Mouse (Mus musculus) left cerebral cortex, postnatal 4 days (tissue): ENCODE measurements around the gene Sez6l. TPM values are rescaled to one million over a fixed set of nuclear protein-coding genes. Genes with fewer than 3 reads are reported as not detected.
A peak's percentile ranks its signal among the peaks of the same experiment; 100 is the strongest.

Experiments
- DNase-seq: peaks from one replicate; pipeline ENCODE4 v3.0.0-alpha.2; 2022
- intact Hi-C: fragments of 180-260 bp; cut with DNase I; formaldehyde crosslinking; loops from one replicate; pipeline ENCODE4 v1.15.1; 2025
- total RNA-seq, 2 experiments: library from RNA; stranded (reverse); gene quantifications; 2 replicates each; pipeline ENCODE4 v1.2.3; 2021

Sez6l gene
- total RNA-seq, 2 experiments from 2014 or later = 130 to 156 TPM

DNA sequence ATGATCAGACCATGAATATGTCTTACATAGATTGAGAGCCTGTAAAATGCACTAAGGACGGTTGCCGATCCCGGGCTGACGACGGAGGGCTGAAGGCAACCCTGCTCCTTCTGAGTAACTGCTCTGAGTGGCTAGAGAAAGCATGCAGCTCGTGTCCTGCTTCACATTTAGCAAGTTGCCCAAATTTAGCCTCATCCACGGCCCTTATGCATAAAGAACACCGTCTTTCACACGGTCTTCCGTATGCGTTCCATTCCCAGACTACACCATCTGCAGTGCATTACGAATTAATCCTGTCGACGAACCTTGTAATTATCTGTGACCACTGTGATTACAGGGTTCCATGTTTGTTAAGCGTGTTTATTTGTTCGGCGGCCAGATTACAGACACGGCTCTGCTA, 180.9 kb downstream of the Sez6l start:
- intact Hi-C loops = no loop called here
- DNase-seq = no peak

- intact Hi-C loops = no loop called here
- DNase-seq = peak; percentile 86
Observed at GRCm38 (mm10) chr5:112394779-112395443, 182.1 kb downstream of the Sez6l start, which contains the start of gene Asphd2. TSS of gene Asphd2 (minus strand) at chr5:112394866.

DNA sequence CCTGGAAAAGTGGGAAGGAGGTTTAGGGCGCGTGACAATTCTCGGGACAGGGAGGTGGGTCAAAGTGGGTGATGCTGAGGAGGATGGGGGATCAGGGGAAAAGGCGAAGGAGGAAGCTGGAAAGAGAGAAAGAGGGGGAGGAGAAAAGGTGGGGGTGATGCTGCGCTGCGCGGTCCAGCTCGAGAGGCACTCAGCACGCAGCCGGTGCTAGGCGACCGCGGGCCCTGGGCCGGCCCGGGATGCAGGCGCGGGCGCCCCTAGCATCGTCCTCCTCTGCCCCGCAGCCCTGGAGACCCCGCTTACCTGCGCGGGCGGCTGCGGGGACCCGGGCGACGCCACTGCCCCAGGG, 182.6 kb downstream of the Sez6l start:
- peak; percentile 38 for DNase-seq
- intact Hi-C loops = no loop called here

GRCm38 (mm10) chr5:112393741-112394414, 183.1 kb downstream of the Sez6l start:
- intact Hi-C loops = no loop called here

GRCm38 (mm10) chr5:112391676-112392323, 185.2 kb downstream of the Sez6l start:
- intact Hi-C loops = no loop called here
- peak; percentile 57 for DNase-seq

More at GRCm38 (mm10) chr5:112393741-112394414, 183.1 kb downstream of the Sez6l start:
- no peak for DNase-seq

- no peak for DNase-seq
- intact Hi-C loops = no loop called here
Observed at GRCm38 (mm10) chr5:112391002-112391401, 186.0 kb downstream of the Sez6l start.

- no peak for DNase-seq
- intact Hi-C loops = no loop called here
Observed at GRCm38 (mm10) chr5:112389352-112389751, 187.6 kb downstream of the Sez6l start.

- no peak for DNase-seq
- intact Hi-C loops = no loop called here
Observed at GRCm38 (mm10) chr5:112385973-112386372, 191.0 kb downstream of the Sez6l start.

DNA sequence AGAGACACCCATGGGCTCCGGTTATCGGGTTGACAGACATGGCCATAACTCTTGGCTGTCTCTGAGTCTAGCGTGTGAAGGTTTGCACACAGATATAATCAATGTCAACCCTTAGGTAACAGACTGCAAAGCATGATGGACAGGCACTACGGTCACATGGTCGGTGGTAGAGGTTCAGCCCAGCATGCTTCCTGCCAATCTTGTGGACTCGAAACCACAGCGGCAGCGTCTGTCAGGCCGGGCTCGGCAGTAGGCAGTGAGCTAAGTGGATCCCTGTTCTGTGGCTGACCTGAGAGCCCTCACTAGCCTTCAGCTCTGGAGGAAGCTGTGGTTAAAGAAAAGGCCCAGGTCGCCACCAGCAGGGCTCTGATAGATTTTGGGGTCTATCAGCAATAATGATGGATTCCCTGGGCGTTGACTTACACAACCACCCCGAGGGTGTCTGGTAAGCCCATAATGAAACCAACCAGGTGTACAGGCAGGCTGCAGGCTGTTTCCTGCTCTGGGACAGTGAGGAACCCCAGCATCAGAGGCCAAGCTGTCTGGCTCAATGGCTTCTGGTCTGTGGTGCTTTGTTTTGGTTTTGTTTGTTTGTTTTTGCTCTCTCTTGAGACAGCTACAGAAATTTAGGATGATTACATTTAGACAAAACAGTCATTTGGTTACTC, 192.0 kb downstream of the Sez6l start:
- DNase-seq = no peak
- intact Hi-C loops = no loop called here

DNA sequence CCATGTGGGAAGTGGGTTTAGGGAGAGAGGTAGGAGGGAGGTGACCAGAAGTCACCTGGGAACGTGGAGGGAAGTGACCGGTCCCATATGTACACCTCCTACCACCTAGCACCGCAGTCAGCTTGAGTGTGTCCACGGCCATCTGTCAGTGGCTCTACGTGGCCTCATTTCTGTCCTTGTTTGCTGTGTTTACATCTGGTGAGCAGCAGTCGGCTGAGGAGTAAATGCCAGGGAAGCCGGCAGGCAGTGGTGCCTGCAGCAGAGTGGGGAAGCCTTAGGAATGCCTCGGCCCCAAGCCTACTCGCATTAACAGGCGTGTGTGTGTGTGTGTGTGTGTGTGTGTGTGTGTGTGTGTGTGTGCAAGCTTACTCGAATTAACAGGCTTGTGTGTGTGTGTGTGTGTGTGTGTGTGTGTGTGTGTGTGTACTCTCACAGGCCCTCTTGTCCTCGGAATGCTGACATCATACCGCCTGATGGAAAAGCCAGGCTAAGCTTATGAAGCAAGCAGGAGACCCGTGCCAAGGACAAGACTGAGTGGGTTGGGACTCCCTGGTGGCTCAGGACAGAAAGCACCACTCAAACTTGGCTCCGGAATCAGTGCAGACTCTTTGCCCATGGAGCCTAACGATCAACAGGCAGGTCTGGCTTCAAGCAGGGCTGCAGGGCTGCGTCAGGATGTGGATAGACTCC, 194.2 kb downstream of the Sez6l start:
- intact Hi-C loops = no loop called here
- no peak for DNase-seq

DNA sequence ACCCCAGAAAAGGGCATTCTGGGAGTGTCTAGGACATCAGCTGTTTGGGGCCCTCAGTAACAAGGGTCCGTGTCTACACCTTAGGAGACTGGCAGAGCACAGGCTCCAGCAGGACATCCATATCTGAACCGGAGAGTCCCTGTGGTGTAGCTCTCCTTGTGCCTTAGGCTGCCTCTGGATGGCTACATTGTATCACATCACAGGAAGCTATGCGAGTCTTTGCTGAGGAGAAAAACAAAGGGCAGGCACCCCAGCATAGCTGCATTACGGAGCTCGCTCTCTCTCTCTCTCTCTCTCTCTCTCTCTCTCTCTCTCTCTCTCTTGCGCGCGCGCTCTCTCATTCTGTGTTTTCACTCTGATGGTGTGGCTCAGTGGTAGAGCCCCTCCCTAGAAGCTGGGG, 194.9 kb downstream of the Sez6l start:
- no peak for DNase-seq
- intact Hi-C loops = no loop called here

DNA sequence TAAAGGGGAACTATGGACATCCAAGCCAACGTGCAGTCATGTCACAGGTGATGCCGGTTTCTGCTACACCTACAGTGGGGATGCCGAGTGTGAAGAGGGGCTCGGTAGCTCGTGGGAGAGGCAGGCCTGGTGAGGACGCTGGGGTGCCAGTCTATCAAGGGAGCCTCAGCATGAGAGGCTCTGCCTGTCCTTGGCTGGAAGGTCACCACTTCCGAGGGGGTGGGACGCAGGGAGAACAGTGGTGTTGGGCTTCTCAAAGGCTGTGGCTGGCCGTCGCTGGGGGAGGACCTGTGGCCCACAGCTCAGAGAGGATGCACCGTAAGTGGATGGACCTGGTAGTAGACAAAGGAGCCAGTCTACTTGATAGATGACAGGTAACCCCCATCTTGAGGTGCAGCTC, 195.8 kb downstream of the Sez6l start:
- intact Hi-C loops = no loop called here
- no peak for DNase-seq

DNA sequence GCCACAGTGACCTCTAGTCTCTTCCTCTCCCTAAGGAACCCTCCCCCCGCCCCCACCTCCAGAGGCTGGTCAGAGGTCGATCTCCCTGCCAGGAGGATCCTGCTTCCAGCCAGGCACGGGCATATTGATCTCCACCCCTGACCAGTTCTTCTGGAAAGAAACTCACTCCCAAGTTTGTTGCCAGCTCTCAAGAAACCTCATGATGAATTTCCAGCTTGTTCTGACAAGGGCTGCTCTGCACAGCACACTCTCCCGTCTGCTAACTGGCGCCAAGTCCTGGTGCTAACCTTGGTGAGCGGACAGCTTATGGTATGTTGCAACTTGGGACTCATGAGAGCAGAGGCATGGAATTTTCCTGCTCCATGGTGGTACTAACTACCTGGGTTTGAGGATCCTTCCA, 198.3 kb downstream of the Sez6l start:
- intact Hi-C loops = no loop called here
- no peak for DNase-seq

DNA sequence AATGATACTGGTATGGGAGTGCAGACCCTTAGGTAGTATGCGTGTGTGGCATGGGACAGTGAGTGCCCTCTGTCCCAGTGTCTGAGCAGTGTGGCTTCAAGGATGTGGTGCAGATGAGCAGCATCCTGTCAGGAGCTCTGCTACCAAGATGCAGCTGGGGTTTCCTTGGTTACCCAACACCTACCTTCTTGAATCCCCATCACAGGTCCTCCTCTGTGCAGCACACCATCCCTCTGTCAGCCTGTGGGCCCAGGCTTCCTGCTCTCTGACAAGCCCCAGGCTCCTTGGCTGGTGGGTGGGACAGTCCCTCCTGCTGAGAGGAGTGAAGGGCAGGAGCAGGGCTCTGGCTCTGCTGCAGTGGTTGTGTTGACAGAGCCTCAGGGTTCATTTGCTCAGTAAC, 199.6 kb downstream of the Sez6l start:
- DNase-seq = no peak
- intact Hi-C loops = no loop called here

DNA sequence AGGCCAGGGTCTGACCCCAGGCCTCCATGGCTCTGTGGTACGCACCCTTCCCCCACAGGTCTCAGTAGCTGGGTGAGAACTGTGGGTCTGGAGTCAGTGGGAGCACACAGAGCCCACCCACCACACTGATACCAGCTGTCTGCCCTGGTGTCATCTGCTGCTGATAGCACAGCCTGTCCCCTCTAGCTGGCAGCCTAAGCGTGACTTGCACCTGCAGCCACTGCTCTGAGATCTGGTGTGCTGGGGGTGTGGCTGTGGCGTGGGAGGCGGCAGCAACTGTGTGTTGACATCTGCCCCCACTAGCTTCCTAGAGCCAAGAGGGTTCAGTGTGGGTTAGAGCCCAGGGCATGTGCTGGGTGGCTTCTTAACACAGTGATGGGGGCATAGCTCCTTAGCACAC, 200.9 kb downstream of the Sez6l start:
- intact Hi-C loops = no loop called here

GRCm38 (mm10) chr5:112371933-112372332, 205.1 kb downstream of the Sez6l start:
- DNase-seq = peak; percentile 86
- intact Hi-C loops = no loop called here

More for the DNA sequence above, 200.9 kb downstream of the Sez6l start:
- DNase-seq = no peak

DNA sequence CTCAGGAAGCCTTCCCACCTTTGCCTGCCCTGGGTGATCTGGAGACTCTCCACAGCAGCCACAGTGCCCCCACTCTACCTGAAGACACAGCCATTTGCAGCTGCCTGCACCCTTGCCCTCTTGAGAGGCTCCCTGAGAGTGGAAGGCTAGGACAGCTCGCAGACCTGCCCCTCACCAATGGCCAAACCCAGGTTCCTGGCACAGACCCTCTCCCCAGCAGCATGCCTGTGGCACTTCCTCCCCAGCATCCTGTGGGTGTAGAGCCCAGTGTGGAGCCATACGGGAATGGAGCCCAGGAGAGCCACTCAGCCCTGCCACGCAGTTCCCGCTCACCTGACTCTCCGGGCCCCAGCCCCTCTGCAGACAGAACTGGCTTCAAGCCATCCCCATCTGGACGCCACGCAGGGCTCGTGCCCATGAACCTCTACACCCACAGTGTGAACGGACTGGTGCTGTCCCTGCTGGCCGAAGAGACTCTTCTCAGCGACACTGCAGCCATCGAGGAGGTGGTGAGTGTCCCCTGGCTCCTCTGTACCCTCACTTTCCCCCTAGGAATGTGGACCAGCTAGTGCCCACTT, 206.7 kb downstream of the Sez6l start:
- intact Hi-C loops = no loop called here
- DNase-seq = no peak

DNA sequence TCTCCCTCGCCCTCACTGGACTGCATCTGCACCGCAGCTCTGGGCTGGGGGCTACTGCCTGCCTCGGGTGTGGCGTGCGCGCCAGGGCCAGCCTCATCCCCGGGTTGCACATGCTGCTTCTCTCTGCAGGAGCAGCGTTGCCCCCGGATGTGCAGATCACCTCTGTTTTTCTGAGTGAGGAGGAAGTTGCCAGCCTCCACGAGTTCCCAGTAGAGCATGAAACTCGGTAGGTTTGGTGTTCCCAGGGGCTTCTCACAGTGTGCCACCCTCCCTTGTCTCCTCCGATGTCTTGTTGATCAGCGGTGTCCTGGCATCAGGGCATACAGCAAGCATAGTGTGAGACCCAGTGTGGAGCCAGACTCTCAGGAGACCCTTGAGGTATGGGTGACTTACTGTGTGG, 207.7 kb downstream of the Sez6l start:
- DNase-seq = no peak
- intact Hi-C loops = no loop called here
